Mouse (Mus musculus) thymus, postnatal 36 days (tissue): ENCODE data around the gene Rbm6.

ENCODE experiments used
- DNase-seq, 2 experiments: peaks; one replicate each; pipeline ENCODE4 v3.0.0; 2022; ENCODE audit warnings: mixed read lengths in 2 of 2

Gene Rbm6

DNA sequence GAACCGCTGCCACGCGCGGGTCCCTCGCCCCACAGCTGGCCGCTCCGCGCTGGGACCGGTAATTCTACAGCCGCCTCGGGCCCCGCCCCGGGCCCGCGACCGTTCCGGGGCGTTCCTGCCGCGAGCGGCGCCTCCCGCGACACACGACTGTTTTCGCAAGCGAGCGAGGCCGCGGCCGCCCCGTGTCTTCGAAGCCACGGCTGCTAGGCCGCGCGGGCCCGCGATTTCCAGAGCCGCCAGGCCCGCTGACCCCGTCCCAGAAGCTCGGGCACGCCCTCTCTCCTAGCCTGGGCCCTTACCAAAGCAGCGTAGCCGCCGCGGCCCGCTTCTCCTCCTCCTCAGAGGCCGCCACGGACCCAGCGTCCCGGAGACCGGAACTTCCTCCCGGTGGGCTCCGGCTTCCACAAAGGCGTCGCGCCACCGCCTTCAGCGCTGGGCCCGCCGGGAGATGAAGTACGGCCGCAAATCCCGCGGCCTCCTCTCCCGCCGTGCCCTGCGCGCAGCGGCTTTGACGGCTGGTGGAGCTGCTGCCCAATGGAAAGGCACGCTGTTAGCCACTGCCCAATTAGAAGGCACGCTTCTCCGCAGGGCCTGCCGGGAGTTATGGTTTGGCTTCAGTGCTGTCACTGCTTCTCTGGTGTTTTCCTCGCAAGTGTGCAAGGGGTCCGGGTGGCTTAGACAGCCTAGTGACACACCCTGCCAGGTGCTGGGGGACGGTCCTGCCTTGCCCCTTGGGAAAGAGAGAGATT, 513 bp downstream of the Rbm6 start:
- peak; percentile 91 to 95 for DNase-seq

DNA sequence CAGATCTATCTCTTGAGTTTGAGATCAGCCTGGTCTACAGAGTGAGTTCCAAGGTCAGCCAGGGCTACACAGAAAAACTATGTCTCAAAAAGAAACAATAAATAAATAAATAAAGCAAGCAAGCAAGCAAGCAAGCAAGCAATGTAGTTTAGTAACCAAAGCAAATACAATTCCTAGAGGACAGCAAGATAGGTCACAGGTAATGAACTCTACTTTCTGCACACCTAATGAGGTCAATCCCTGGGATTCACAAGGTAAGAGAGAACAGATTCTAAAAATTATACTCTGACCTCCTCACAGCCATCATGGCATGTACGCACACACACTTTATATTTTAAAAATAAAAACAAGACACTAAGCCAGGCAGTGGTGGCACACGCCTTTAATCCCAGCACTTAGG, 7.0 kb downstream of the Rbm6 start:
- DNase-seq, result no peak

DNA sequence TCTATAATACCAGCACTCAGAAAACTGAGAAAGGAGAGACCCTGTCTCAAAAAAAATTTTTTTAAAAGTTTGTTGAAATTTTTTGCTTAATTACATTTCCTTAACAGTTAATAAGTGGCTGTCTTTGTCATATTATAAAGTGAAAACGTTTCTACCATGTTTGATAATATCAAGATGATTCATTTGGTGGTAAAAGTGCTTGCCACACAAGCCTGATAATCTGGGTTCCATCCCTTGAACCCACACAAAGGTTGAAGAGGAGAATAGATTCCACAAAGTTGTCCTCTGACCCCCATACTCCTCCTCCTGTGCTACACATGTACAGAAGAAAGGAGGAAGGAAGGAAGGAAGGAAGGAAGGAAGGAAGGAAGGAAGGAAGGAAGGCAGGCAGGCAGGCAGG, 8.5 kb downstream of the Rbm6 start:
- no peak for DNase-seq

DNA sequence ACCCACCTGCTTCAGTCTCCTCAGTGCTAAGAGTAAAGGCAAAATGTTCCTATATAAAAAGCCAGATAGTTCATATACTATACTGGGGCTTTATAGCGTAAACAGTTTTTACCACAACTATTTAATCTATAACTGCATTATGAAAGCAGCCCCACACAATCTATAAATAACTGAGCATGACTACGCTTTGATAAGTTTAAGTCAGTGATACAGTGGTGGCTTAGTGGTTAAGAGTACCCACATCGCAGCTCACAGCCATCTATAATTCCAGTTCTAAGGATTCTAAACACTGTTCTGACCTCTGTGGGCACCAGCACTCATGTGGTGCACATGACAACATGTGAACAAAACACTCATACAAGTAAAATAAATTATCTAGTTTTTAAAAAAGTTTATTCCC, 14.7 kb downstream of the Rbm6 start:
- DNase-seq, result no peak

DNA sequence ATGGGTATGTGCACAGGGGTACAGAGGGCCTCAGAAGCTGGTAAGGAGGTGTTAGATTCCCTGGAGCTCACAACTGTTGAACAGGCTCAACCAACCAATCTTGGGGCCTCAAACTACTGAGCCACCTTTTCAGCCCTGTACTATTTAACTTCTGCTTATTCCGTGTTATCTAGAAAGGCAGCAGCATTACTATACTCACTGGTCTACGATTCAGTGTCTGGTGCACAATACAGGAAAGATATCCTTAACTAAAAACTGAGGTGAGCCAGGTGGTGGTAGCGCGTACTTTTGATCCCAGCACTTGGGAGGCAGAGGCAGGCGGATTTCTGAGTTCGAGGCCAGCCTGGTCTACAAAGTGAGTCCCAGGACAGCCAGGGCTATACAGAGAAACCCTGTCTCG, 24.1 kb downstream of the Rbm6 start:
- no peak for DNase-seq

DNA sequence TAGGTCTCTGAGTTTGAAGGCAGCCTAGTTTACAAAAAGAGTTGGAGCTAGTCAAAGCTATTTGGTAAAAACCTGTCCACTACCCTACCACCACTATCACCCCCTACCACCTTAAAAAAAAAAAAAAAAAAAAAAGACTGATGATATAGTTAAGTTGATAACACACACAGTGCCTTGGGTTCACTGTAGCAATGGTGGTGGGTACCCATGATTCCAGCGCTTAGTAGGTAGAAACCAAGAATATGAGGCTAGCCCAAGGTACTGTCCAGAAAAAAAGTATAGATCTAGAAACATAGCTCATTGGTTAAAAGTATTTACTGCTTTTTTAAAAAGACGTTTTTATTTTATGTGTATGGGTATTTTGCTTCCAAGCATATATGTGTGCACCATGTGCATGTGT, 30.3 kb downstream of the Rbm6 start:
- DNase-seq, result no peak

DNA sequence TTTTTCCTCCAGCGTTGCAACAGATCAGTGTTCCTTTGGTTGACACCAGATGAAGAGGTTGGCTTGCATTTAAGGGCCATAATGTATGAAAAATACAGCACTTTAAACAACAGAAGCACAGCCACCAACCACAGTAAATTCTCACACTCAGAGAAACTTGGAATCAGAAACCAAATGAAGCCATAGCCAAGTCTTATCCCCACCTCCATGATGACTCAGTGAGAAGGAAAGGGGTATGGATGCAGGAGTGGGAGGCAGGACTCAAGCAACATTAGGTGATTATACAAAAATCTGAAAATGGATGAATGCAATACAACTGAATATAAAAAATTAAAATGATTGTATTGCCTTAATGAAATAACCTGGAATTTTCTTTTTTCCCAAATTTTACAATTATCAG, 34.2 kb downstream of the Rbm6 start:
- no peak for DNase-seq

DNA sequence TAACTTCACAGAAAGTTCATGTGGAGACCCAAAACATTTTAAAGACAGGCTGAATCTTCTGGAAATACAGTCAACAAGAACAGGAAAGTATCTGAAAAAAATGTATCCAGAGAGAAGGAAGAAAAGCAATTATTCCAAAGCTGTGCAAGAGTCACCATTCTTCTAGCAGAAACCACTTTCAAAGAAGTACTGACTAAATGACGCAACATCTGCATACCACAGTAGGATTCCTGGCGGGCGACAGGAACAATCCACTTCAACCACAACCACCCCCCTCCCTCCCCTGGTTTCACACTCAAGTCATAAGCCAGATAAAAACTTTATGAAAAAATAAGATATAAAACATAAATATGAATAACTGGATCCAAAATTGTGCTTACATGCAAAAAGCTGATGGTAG, 39.2 kb downstream of the Rbm6 start:
- DNase-seq, result no peak

DNA sequence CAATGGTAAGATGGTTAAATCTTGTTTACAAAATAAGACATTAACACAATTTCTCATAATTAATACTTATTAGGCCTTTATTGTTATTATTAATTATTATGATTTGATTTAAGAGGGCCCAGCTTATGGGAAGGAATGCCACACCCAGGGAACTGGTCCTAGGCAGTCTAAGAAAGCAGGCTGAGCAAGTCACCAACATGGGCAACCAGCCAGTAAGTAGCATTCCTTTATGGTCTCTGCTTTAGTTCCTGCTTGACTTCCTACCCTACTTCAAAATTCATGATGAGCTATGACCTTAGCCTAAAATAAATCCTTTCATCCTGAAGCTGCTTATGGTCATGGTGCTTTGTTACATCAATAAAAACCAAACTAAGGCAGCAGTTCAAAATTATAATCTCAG, 41.3 kb downstream of the Rbm6 start:
- no peak for DNase-seq

DNA sequence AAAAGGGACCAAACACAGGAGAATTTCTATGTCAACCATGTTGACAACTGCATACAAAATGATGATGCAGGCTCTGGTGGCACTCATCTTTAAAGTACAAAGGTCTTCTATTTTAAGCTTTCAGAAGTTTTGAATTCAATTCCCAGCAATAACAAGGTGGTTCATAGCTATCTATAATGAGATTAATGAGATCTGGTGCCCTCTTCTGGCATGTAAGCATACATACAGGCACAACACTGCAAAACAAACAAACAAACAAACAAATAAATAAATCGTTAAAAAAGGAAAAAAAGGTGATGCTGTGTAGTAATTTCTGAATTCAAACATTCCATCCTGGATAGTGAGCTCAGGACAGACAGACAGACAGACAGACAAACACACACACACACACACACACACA, 60.9 kb downstream of the Rbm6 start:
- no peak for DNase-seq

DNA sequence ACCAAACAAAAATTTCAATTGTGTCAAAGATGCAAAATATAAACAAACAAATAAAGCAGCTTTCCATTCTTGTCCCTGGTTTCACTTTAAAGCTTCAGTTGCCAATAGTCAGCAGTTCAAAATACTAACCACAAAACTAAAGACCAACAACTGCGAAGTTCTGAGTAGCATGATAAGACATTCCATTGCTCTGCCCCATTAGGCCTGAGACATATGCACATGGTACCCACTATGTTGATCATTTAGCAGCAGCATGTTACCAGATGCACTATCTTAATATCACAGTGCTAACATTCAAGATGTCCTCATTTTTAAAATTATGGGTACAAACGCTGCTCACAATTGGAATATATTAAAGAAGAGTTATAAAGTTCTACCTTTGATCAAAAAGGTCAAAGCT, 62.1 kb downstream of the Rbm6 start:
- DNase-seq, result no peak

DNA sequence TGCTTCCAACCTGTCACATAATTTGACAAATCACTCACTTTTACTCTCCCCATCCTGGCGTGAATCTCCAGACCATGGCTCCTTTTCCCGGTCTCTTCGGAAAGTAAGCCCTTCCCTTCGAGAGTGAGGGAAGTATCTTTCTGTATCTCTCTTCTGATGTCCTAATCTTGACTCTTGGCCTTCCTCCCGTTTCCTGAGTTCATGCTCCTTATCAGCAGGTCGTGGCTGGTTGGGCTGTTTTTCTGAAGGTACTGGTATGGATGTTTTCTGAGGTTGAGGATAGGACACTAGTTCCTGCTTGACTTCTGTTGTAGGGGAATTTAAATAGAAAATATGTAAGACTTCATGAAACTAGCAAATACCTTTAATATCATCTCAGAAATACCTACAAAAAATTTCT, 81.3 kb downstream of the Rbm6 start:
- no peak for DNase-seq

DNA sequence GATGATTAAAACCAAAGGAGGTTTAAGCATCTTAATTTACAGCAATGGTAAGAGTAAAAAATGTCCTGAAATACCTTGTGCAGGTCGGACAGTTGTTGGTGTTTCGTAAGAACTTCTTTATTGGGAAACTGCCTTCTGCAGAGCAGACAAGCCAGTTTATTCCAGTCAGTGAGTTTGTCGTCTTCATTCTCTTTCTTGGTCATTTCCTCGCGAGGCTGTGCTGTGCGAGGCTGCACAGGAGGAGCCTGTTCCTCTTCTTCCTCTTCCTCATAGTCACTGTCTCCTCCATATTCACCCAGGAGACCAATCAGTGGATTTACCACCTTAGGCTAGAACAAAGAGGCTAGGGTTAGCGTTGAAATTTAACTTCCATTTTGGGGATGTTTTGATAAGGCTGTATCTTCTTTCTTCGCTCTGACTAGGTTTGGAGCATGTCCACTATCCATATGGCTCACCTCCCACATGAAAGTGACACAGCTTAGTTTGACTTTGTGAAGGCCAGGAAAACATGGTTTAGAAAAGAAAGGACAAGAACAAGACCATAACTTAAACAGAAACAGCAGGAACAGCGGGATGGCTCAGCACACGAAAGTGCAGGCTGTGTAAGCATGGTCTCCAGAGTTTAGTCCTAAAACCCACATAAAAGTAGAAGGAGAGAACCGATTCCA, 90.4 kb downstream of the Rbm6 start:
- DNase-seq, result no peak

DNA sequence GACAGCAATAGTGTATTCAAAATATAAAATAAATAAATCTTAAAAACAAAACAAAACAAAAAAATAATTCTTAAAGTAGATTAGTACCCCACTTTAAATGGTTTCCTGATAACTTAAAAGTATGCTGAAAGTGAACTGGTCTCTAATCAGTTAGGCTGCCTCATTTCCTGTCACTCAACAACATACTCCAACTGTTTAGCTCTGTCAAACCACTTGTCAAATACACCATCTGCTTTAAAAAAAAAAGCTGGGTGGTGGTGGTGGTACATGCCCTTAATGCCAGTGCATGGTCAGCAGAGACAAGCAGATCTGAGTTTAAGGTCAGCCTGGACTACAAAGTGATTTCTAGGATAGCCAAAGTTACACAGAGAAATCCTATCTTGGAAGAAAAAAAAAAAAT, 96.2 kb downstream of the Rbm6 start:
- DNase-seq, result no peak

DNA sequence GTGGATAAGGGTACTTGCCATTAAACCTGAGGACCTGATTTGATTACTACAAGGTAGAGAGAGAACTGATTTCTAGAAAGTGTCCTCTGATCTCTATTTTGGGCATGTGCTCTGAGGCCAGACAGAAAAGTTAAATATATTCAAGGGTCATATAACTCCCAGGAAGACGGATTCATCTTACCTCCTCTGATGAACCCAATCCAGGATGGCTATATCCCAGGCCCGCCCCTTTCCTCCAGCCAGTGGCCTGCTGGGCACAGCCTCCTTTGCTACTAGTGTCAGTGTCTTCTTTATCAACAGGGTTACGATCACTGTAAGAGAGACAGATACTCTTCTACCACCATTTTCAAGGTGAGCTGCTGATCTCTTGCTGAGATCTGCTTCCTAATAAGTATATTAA, 98.6 kb downstream of the Rbm6 start:
- DNase-seq, result no peak

DNA sequence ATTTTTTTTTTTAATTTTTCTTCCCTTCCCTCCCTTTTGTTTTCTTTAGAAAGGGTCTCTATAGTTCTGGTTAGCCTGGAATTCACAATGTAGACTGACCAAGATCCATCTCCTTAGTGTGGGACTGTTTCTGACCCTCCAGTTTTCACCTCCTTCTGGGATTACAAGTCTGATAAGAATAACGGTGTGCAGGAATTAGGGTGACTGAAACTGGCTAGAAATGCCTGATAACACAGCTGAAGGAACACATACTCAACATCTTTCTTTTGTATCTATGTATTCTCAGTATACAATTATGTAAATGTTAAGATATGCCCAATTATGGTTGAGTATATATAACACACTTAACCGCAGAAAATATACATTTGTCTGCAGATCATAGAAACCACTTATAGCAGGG, 101.3 kb downstream of the Rbm6 start:
- no peak for DNase-seq

DNA sequence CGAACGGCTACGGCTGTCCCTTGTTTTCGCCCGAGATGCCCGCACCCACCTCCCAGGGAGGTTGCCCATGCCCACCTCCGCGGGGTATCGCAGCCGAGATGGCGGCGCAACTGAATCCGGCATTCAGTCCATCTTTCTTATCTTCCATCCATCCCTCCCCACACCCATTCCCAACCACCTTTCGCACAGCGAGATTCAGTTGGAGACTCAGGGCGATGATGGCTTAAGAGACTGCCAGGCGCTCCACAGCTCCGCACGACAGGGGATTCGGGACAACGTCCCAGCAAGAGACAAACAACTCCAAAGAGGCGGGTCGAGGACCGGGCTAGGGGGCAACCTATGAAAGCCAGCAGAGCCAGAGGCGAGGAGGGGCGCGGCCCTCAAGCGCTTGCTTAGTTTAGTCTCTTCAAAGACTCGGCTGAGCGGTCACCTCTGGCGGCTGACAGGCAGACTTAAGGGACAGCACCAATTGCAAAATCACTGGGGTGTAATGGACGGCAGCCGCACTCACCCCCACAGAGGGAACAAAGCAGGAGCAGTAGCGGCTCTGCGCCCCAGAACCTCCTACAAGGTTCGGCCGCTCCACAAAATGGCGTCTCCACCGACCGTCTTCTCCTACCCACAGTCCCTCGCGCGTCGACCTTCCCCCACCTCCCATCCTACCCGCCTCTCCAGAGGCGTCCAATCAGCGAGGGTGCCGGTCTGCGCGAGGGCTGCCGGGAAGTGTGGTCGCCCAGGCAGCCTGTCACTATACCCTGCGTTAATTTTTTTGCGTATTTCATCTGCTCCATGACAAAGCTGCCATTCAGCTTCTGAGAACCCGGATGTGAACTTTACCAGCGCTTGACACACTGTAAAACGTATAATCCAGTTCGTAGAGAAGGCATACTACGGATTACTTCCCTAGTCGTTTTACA, 102.4 kb downstream of the Rbm6 start, which contains the start of gene Rbm5:
TSS of gene Rbm5 (minus strand) at position 623 of the 917 bp plus-strand sequence.
- DNase-seq, result peak; percentile 90 to 96

DNA sequence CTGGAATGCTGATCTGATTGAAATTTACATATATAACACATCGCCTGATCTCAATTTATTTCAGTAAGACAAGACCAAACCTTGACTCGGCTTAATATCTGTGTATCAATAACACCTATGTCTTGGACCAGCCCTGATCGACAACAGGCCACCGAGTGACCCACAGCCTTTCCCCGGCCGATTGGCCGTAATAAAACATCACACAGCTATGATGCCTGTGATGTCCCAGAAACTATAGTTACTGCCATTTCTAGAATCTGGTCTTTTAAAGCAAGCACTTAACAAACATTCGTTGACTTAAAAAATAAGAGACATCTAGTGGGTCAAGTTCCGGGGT, 103.0 kb downstream of the Rbm6 start:
- DNase-seq, result no peak

DNA sequence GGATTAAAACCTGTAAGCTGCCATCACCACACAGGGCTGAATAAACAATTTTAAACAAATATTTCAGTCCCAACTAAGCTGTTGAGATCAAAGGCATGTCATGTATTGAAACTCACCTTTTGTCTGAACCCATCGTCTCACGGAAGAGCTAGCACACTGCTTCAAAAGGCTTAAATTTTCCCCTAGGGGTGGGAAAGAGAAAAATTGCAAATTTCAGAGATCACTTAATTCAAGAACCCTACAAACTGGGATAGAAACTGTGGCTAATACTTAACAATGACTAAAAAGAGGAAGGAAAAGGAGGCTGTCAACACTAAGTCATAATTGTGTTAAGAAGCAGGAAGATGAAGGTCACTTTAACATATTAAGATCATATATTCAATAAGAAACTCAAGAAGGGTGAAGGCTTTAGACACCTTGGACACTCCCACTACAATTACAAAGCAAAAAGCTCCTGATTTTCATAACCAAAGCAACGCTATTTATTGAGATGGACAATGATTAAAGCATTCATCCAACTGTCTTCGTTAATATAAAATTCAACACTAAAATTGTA, 103.5 kb downstream of the Rbm6 start:
- no peak for DNase-seq

DNA sequence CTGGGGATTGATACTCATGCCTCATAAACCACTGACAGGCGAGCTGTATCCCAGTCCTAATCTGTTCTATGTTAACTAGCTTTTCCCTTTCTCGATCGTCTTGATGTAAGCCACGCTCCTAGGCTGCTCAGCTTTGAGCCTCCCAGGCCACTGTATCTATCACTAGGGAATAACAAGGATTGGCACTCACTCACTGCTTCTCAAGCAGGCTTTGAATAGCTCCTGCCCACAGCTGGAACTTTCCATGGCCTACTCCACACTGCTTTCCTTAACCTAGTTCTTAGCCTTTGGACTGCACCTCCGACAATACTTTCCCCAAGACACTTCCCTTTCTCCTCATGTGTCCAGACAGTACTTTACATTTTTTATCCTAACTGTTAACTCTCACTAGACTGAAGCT, 104.2 kb downstream of the Rbm6 start:
- no peak for DNase-seq

DNA sequence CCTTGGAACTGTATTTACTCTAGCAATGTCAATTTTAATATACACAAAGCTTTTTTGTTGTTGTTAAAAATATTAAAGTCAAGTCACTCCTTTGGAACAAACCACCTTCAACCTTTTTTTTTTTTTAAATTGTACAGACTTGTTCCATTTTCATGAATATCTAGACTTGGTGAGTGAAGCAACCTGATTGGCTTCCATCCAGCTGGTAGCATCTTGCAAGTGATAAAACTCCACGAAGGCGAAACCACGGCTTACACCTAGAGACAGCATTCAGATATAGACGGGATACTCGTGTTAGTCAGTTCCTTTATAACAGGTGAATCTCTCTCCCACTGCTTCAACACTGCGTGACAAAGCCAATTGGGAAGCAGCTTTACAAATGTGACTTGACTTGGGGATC, 113.4 kb downstream of the Rbm6 start:
- DNase-seq, result no peak

DNA sequence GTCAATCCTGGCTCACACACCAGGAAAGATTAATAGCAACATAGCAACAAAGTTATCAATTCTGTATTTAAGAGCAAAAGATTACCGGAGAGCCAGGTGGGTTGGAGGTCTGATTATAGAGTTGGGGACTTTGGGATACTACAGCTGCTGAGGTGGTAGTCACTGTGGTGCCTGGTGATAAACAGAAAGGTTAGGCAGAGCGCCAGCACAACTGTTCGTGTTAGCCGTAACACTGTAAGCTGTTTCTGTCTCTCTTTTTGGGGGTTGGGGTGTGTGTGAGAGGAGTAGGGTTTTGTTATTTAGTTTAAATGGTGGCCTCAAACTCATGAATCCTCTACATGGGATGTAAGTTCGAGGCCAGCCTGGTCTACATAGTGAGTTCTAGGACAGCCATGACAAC, 122.7 kb downstream of the Rbm6 start:
- no peak for DNase-seq

DNA sequence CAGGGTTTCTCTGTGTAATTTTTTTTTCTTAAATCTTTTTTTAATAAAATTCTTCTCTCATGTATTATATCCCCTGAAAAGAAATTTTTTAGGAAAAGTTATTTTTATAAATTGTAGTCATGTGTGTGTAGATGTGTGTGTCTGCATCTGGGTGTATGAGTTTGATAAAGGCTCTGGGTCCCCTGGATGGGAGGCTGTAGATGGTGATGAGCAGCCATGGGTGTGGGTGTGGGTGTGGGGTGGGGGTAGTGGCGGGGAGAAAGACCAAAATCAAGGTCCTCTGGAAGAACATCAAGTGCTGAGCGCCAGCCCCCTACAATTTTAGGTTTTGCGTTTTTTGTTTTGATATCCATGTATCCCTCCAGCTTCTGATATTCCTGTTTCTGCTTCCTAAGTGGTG, 125.0 kb downstream of the Rbm6 start:
- DNase-seq, result no peak

DNA sequence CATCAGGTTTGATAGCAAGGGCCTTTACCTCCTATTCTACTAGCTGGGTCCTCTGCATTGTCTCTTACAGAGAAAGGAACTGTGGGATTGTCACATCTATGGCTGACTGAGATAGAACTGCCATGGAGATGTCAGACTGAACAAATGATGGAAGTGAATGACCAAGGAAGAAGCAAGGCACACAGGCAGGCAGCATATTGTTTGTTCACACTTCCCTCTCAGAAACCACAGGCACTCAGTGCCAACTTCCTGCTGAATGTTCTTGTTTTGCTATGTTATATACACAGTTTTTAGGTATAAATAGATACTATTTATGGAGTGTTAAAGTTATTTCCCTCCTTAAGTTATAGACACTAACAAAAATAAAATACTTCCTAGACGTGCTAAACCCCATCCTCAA, 125.7 kb downstream of the Rbm6 start:
- DNase-seq, result no peak
